Mouse (Mus musculus) stomach, postnatal 0 days (tissue): ENCODE measurements around the gene Bpifb1.

Source experiments
- CTCF ChIP-seq: IDR thresholded peaks from 2 replicates; pipeline ENCODE4 v1.5.1; 2016; ENCODE audit warnings: antibody characterized with exemption, low read depth, mild to moderate bottlenecking, moderate library complexity
- EP300 ChIP-seq: optimal IDR thresholded peaks from 2 replicates; pipeline ENCODE3; 2016; ENCODE audit warnings: antibody characterized with exemption

DNA sequence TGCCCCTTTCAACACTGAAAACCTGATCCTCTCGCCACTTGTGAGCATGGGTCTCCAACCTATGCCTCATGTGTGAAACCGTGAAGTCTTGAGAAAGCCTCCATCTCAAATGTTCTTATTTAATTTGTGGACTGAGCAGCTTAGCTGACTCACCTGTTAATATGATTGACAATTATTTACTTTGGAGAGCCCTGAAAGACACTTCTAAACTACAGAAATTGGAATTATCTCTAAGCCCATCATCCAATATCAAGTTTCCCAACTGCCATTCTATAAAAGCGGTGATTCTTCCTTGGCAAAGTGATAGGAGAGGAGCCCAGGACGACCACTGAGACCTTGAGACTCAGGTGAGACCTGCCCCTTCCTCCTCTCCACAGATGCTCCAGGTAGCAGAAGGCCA, 48.0 kb upstream of the Bpifb1 start, which contains the start of gene Bpifa1:
- TF ChIP-seq CTCF: no peak
- no peak for TF ChIP-seq EP300
